In the genomic region with DNA sequence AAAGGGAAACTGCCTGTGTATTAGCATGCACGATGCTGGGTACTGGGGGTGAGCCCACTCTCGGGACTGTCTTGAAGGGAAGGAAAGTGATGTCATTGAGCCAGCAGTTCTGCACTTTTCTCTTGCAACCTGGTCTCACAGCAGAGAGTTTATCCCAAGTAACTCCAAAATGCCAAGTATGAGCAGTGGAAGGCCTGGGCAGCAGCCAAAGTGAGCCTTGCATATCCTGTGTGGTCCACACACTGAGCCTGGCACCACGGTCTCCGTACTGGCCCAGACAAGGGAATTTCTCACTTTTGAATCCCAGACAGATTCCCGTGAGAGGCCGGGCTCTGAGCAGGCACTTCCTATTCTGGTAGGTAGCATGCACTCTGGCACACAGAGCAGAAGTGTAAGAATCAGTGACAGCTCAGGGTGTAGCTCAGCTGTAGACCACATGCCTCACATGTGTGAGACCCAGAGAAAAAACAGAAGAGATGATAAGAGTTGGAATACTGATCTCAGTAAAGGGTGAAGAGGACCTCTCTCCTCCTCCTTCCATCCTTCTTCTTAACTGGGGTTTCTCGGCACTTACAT, we compare ENCODE assay signal across 17 mouse cellular contexts.
A peak's percentile ranks its signal among the peaks of the same experiment; 100 is the strongest.
DNase-seq lines count a peak whose midpoint lies in the region; ATAC-seq lines count a peak whose summit lies in the region.
"Had no signal": no experiment of that assay in that cellular context is flagged by ENCODE, and none has a peak within 500 bp of the region (broad histone marks: within the 10 kb centered on the region; RNA-seq: fewer than 3 reads in every experiment).

No protein-coding gene starts in this region.

- intact Hi-C loops in left cerebral cortex, postnatal 4 days (cut with DNase I), result no loop called here

- H3K27me3 ChIP-seq in forebrain, embryonic 15.5 days, result no peaks in the 10 kb centered on the region
- H3K27me3 ChIP-seq: embryonic facial prominence, embryonic 12.5 days; hindbrain, embryonic 15.5 days; megakaryocyte, embryonic 14.5 days; neural tube, embryonic 12.5 days had no signal

- H3K27ac ChIP-seq in forebrain, embryonic 15.5 days (replicated peaks), result peak overlapping the region; percentile 41; the same call in 1 of the 2 replicates
- H3K27ac ChIP-seq: embryonic facial prominence, embryonic 12.5 days; hindbrain, embryonic 15.5 days; neural tube, embryonic 12.5 days had no signal

- no peaks in the 10 kb centered on the region for H3K9me3 ChIP-seq in forebrain, embryonic 15.5 days
- H3K9me3 ChIP-seq: embryonic facial prominence, embryonic 12.5 days; G1E; hindbrain, embryonic 15.5 days; megakaryocyte, embryonic 14.5 days; neural tube, embryonic 12.5 days had no signal

- H3K9ac ChIP-seq in forebrain, embryonic 15.5 days (replicated peaks), result no peak overlapping the region
- H3K9ac ChIP-seq: embryonic facial prominence, embryonic 12.5 days; hindbrain, embryonic 15.5 days; neural tube, embryonic 12.5 days had no signal

- DNase-seq in heart, adult 11 months, result peak; percentile 80
- no peak for DNase-seq in heart, adult 8-10 months (ENCODE audit: low spot score)
- peak; percentile 33 for DNase-seq in left cerebral cortex, postnatal 4 days
- DNase-seq in left cerebral cortex, adult 11 months (ENCODE audit: low spot score), result no peak
- peak; percentile 32 for DNase-seq in Muller cell, postnatal 12 days (ENCODE audit: inconsistent ontology term)
- no peak for DNase-seq in spleen, postnatal 4 days (ENCODE audit: low spot score in 2 of 2)
- DNase-seq in urinary bladder, postnatal 25 days (ENCODE audit: low spot score), result no peak
- DNase-seq: B cell, adult 2 months; kidney, postnatal 25 days; layer of hippocampus, postnatal 36 days; retina, postnatal 1 day had no signal

- peak; percentile 71 for ATAC-seq in forebrain, embryonic 15.5 days (replicated peaks)

- H3K4me2 ChIP-seq in forebrain, embryonic 15.5 days (replicated peaks), result no peak overlapping the region
- H3K4me2 ChIP-seq: embryonic facial prominence, embryonic 12.5 days; hindbrain, embryonic 15.5 days; neural tube, embryonic 12.5 days had no signal

- H3K4me3 ChIP-seq in forebrain, embryonic 15.5 days, result no peak overlapping the region
- H3K4me3 ChIP-seq: embryonic facial prominence, embryonic 12.5 days; hindbrain, embryonic 15.5 days; megakaryocyte, embryonic 14.5 days; neural tube, embryonic 12.5 days had no signal

- WGBS in forebrain, embryonic 15.5 days, result 39% methylated on average over 7 of the region's 7 CpGs

- no peaks in the 10 kb centered on the region for H3K36me3 ChIP-seq in forebrain, embryonic 15.5 days
- H3K36me3 ChIP-seq: embryonic facial prominence, embryonic 12.5 days; G1E; hindbrain, embryonic 15.5 days; neural tube, embryonic 12.5 days had no signal

- peaks cover 18% of the 10 kb centered on the region for H3K4me1 ChIP-seq in forebrain, embryonic 15.5 days
- H3K4me1 ChIP-seq: embryonic facial prominence, embryonic 12.5 days had no signal

Comparison
In these comparisons a context has a peak if more than half of its experiments do, and no peak if none do; other contexts are left out.
1. DNase-seq: peak in heart, adult 11 months (single experiment), left cerebral cortex, postnatal 4 days (single experiment) and Muller cell, postnatal 12 days (single experiment); none in heart, adult 8-10 months (single experiment), left cerebral cortex, adult 11 months (single experiment), spleen, postnatal 4 days (0 of 2) and urinary bladder, postnatal 25 days (single experiment).